Mouse (Mus musculus) heart, adult 9 months (tissue): ENCODE data around the gene Zfp618.

Experiments used
- DNase-seq, 2 experiments: peaks; one replicate each; pipeline ENCODE4 v3.0.0; 2022; ENCODE audit warnings: low spot score in 2 of 2

Gene Zfp618

GRCm38 (mm10) chr4:63031240-63031639 lies 65.9 kb downstream of the Zfp618 start:
- DNase-seq, result no peak

- DNase-seq, result no peak
These were observed 67.2 kb downstream of the Zfp618 start for GRCm38 (mm10) chr4:63032581-63033006.

GRCm38 (mm10) chr4:63033724-63034123 lies 68.4 kb downstream of the Zfp618 start:
- DNase-seq, result no peak

GRCm38 (mm10) chr4:63035991-63036390 lies 70.6 kb downstream of the Zfp618 start:
- DNase-seq, result no peak

GRCm38 (mm10) chr4:63036790-63037189 lies 71.4 kb downstream of the Zfp618 start:
- DNase-seq, result no peak

- DNase-seq, result no peak
These were observed 72.2 kb downstream of the Zfp618 start for GRCm38 (mm10) chr4:63037555-63037954.

- DNase-seq, result no peak
These were observed 72.9 kb downstream of the Zfp618 start for GRCm38 (mm10) chr4:63038265-63038664.

GRCm38 (mm10) chr4:63038937-63039336 lies 73.6 kb downstream of the Zfp618 start:
- no peak for DNase-seq

- DNase-seq, result no peak
These were observed 83.2 kb downstream of the Zfp618 start for GRCm38 (mm10) chr4:63048606-63049005.

- DNase-seq, result no peak
These were observed 84.4 kb downstream of the Zfp618 start for GRCm38 (mm10) chr4:63049596-63050318.

GRCm38 (mm10) chr4:63050319-63050676 lies 84.9 kb downstream of the Zfp618 start:
- no peak for DNase-seq

- DNase-seq, result no peak
These were observed 85.6 kb downstream of the Zfp618 start for GRCm38 (mm10) chr4:63050949-63051348.

GRCm38 (mm10) chr4:63051940-63052661 lies 86.7 kb downstream of the Zfp618 start:
- DNase-seq, result no peak

- no peak for DNase-seq
These were observed 87.3 kb downstream of the Zfp618 start for GRCm38 (mm10) chr4:63052662-63053033.

- no peak for DNase-seq
These were observed 89.9 kb downstream of the Zfp618 start for GRCm38 (mm10) chr4:63055216-63055745.

GRCm38 (mm10) chr4:63056641-63057415 lies 91.5 kb downstream of the Zfp618 start:
- no peak for DNase-seq

GRCm38 (mm10) chr4:63057581-63057980 lies 92.2 kb downstream of the Zfp618 start:
- DNase-seq, result no peak

GRCm38 (mm10) chr4:63058686-63059085 lies 93.3 kb downstream of the Zfp618 start:
- DNase-seq, result no peak

GRCm38 (mm10) chr4:63060358-63060757 lies 95.0 kb downstream of the Zfp618 start:
- DNase-seq, result no peak

- DNase-seq, result no peak
These were observed 96.0 kb downstream of the Zfp618 start for GRCm38 (mm10) chr4:63061411-63061810.

GRCm38 (mm10) chr4:63063360-63063759 lies 98.0 kb downstream of the Zfp618 start:
- no peak for DNase-seq

- DNase-seq, result no peak
These were observed 99.5 kb downstream of the Zfp618 start for GRCm38 (mm10) chr4:63064911-63065310.
